Mouse (Mus musculus) heart, adult 2 months (tissue): ENCODE measurements at regions not wholly inside any gene's neighbourhood (a gene's known extent, or its start where the extent isn't known, plus 50 kb on each side); places are given as distances from the start of the nearest gene placed in this dataset.

Experiments
- CTCF ChIP-seq: fragments of 200-600 bp; IDR thresholded peaks from 2 replicates; pipeline ENCODE4 v1.8.1; 2022; ENCODE audit warnings: antibody characterized with exemption, mild to moderate bottlenecking, moderate library complexity
- EP300 ChIP-seq: fragments of 200-500 bp; IDR thresholded peaks from 2 replicates; pipeline ENCODE4 v1.6.1; 2011; ENCODE audit warnings: low read depth, low read length, control low read depth; ENCODE audit not compliant: insufficient read depth
- POLR2A ChIP-seq: fragments of 200-500 bp; IDR thresholded peaks from 2 replicates; pipeline ENCODE4 v1.6.1; 2011; ENCODE audit warnings: mild to moderate bottlenecking, low read depth, low read length, control low read depth; ENCODE audit not compliant: insufficient read depth

DNA sequence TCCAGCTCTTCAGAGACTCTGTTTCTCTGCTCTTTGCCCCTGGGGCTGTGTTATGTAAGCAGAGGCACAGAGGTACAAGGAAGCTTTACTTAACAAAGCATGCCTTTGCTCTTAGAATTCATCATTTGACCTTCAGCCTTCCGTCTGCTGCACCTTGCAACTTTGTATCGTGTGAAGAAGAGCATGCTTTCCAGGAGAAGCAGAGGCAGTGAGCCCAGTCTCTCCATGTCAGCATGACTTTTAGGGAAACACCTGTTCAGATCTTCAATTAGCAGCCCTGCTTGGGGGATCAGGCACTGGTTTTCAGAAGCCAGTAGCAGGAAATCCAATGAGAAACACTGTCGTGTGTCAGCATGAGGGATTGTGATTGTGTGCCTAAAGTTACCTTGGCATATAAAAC is 226.7 kb downstream of the Abcc12 start:
- TF ChIP-seq EP300 (no peak), POLR2A (no peak), CTCF (no peak)
